Mouse (Mus musculus): ENCODE measurements around the gene Klhdc1. TPM values are rescaled to one million over a fixed set of nuclear protein-coding genes. Genes with fewer than 3 reads are reported as not detected.

Gene Klhdc1
- total and polyA plus RNA-seq, 2 experiments from 2014 or later: 11.2 to 23.7 TPM

- no peak overlapping the region for H3K27ac ChIP-seq (ENCODE audit: low read depth, low read length)
- 55% methylated on average over 2 of the region's 2 CpGs for WGBS
- H3K4me2 ChIP-seq (ENCODE audit: low read depth): no peak overlapping the region
- H3K4me3 ChIP-seq (ENCODE audit: low read depth, low read length): no peak overlapping the region
- no peaks in the 10 kb centered on the region for H3K4me1 ChIP-seq (ENCODE audit: insufficient read depth)
- DNase-seq (no peak), ATAC-seq (no peak)
- no peak overlapping the region for H3K9ac ChIP-seq
- no peaks in the 10 kb centered on the region for H3K36me3 ChIP-seq (ENCODE audit: insufficient read depth)
- peak; percentile 16; the same call in 1 of the 2 replicates for TF ChIP-seq CTCF (IDR thresholded peaks at IDR 0.05; ENCODE audit: low read depth)
- no peaks in the 10 kb centered on the region for H3K27me3 ChIP-seq (ENCODE audit: insufficient read depth, low read length)
- H3K9me3 ChIP-seq (ENCODE audit: low read length): no peaks in the 10 kb centered on the region
Observed at GRCm38 (mm10) chr12:69229251-69229650, 11.7 kb upstream of the Klhdc1 start.

GRCm38 (mm10) chr12:69235782-69236181 lies 5.2 kb upstream of the Klhdc1 start:
- no peaks in the 10 kb centered on the region for H3K9me3 ChIP-seq (ENCODE audit: low read length)
- no peak overlapping the region for H3K27ac ChIP-seq (ENCODE audit: low read depth, low read length)
- no peak for TF ChIP-seq CTCF (IDR thresholded peaks at IDR 0.05; ENCODE audit: low read depth)
- H3K4me3 ChIP-seq (ENCODE audit: low read depth, low read length): no peak overlapping the region
- 91% methylated on average over 6 of the region's 6 CpGs for WGBS
- no peak overlapping the region for H3K9ac ChIP-seq
- ATAC-seq: no peak
- H3K36me3 ChIP-seq (ENCODE audit: insufficient read depth): no peaks in the 10 kb centered on the region
- H3K4me1 ChIP-seq (ENCODE audit: insufficient read depth): no peaks in the 10 kb centered on the region
- DNase-seq: no peak
- H3K27me3 ChIP-seq (ENCODE audit: insufficient read depth, low read length): no peaks in the 10 kb centered on the region
- no peak overlapping the region for H3K4me2 ChIP-seq (ENCODE audit: low read depth)

- DNase-seq: no peak
- no peak overlapping the region for H3K4me2 ChIP-seq (ENCODE audit: low read depth)
- no peaks in the 10 kb centered on the region for H3K36me3 ChIP-seq (ENCODE audit: insufficient read depth)
- 41% methylated on average over 3 of the region's 3 CpGs for WGBS
- H3K4me1 ChIP-seq (ENCODE audit: insufficient read depth): no peaks in the 10 kb centered on the region
- TF ChIP-seq CTCF (IDR thresholded peaks at IDR 0.05; ENCODE audit: low read depth): no peak
- no peak overlapping the region for H3K27ac ChIP-seq (ENCODE audit: low read depth, low read length)
- H3K4me3 ChIP-seq (ENCODE audit: low read depth, low read length): no peak overlapping the region
- no peak for ATAC-seq
- no peaks in the 10 kb centered on the region for H3K27me3 ChIP-seq (ENCODE audit: insufficient read depth, low read length)
- H3K9ac ChIP-seq: no peak overlapping the region
- no peaks in the 10 kb centered on the region for H3K9me3 ChIP-seq (ENCODE audit: low read length)
Observed at GRCm38 (mm10) chr12:69238284-69238683, 2.7 kb upstream of the Klhdc1 start.

- Histone ChIP-seq H3K36me3 (ENCODE audit: insufficient read depth) (no peaks in the 10 kb centered on the region), H3K4me1 (ENCODE audit: insufficient read depth) (no peaks in the 10 kb centered on the region), H3K4me2 (ENCODE audit: low read depth) (peak overlapping the region; percentile 69), H3K4me3 (ENCODE audit: low read depth, low read length) (peak overlapping the region; percentile 72), H3K27ac (ENCODE audit: low read depth, low read length) (peak overlapping the region; percentile 82), H3K9ac (peak overlapping the region; percentile 79), H3K27me3 (ENCODE audit: insufficient read depth, low read length) (no peaks in the 10 kb centered on the region), H3K9me3 (ENCODE audit: low read length) (no peaks in the 10 kb centered on the region)
- no peak for TF ChIP-seq CTCF (IDR thresholded peaks at IDR 0.05; ENCODE audit: low read depth)
- no peak; the same call in 1 of the 2 replicates for ATAC-seq
- no peak for DNase-seq
- WGBS: 6% methylated on average over 3 of the region's 3 CpGs
Observed at GRCm38 (mm10) chr12:69241405-69241770, 412 bp downstream of the Klhdc1 start.

- Histone ChIP-seq H3K4me1 (ENCODE audit: insufficient read depth) (no peaks in the 10 kb centered on the region), H3K9me3 (ENCODE audit: low read length) (no peaks in the 10 kb centered on the region), H3K27me3 (ENCODE audit: insufficient read depth, low read length) (no peaks in the 10 kb centered on the region), H3K9ac (peak overlapping the region; percentile 79), H3K4me2 (ENCODE audit: low read depth) (peak overlapping the region; percentile 69), H3K36me3 (ENCODE audit: insufficient read depth) (no peaks in the 10 kb centered on the region), H3K4me3 (ENCODE audit: low read depth, low read length) (peak overlapping the region; percentile 72), H3K27ac (ENCODE audit: low read depth, low read length) (peak overlapping the region; percentile 82)
- DNase-seq: peak; percentile 81
- 2% methylated on average over 59 of the region's 64 CpGs for WGBS
- ATAC-seq: peak; percentile 92
- no peak for TF ChIP-seq CTCF (IDR thresholded peaks at IDR 0.05; ENCODE audit: low read depth)
Observed at GRCm38 (mm10) chr12:69241771-69242431, 925 bp downstream of the Klhdc1 start.

GRCm38 (mm10) chr12:69249766-69250165 lies 8.8 kb downstream of the Klhdc1 start:
- no peaks in the 10 kb centered on the region for H3K9me3 ChIP-seq (ENCODE audit: low read length)
- no peak overlapping the region for H3K4me2 ChIP-seq (ENCODE audit: low read depth)
- H3K9ac ChIP-seq: no peak overlapping the region
- no peaks in the 10 kb centered on the region for H3K4me1 ChIP-seq (ENCODE audit: insufficient read depth)
- DNase-seq: no peak
- no peaks in the 10 kb centered on the region for H3K36me3 ChIP-seq (ENCODE audit: insufficient read depth)
- H3K4me3 ChIP-seq (ENCODE audit: low read depth, low read length): no peak overlapping the region
- 85% methylated on average over 4 of the region's 4 CpGs for WGBS
- TF ChIP-seq CTCF (IDR thresholded peaks at IDR 0.05; ENCODE audit: low read depth): no peak
- no peak for ATAC-seq
- H3K27ac ChIP-seq (ENCODE audit: low read depth, low read length): no peak overlapping the region
- H3K27me3 ChIP-seq (ENCODE audit: insufficient read depth, low read length): no peaks in the 10 kb centered on the region

GRCm38 (mm10) chr12:69250756-69251155 lies 9.8 kb downstream of the Klhdc1 start:
- no peak overlapping the region for H3K9ac ChIP-seq
- no peak overlapping the region for H3K4me3 ChIP-seq (ENCODE audit: low read depth, low read length)
- no peak overlapping the region for H3K27ac ChIP-seq (ENCODE audit: low read depth, low read length)
- no peak for ATAC-seq
- no peak for TF ChIP-seq CTCF (IDR thresholded peaks at IDR 0.05; ENCODE audit: low read depth)
- H3K36me3 ChIP-seq (ENCODE audit: insufficient read depth): no peaks in the 10 kb centered on the region
- H3K9me3 ChIP-seq (ENCODE audit: low read length): no peaks in the 10 kb centered on the region
- 78% methylated on average over 8 of the region's 8 CpGs for WGBS
- DNase-seq: no peak
- H3K27me3 ChIP-seq (ENCODE audit: insufficient read depth, low read length): no peaks in the 10 kb centered on the region
- no peaks in the 10 kb centered on the region for H3K4me1 ChIP-seq (ENCODE audit: insufficient read depth)
- H3K4me2 ChIP-seq (ENCODE audit: low read depth): no peak overlapping the region
